Mouse (Mus musculus) embryo, embryonic 9.5 days (tissue): ENCODE data around the gene Il27ra.
A peak's percentile ranks its signal among the peaks of the same experiment; 100 is the strongest.
"Not testable (repeated sequence)": the region's sequence is repeated elsewhere in the genome, so short reads cannot be mapped to it uniquely, and the experiment has no call there.

ENCODE experiments used
- DNase-seq: peaks from one replicate; pipeline ENCODE4 v3.0.0-alpha.2; 2017; ENCODE audit errors: extremely low spot score

Gene Il27ra

DNA sequence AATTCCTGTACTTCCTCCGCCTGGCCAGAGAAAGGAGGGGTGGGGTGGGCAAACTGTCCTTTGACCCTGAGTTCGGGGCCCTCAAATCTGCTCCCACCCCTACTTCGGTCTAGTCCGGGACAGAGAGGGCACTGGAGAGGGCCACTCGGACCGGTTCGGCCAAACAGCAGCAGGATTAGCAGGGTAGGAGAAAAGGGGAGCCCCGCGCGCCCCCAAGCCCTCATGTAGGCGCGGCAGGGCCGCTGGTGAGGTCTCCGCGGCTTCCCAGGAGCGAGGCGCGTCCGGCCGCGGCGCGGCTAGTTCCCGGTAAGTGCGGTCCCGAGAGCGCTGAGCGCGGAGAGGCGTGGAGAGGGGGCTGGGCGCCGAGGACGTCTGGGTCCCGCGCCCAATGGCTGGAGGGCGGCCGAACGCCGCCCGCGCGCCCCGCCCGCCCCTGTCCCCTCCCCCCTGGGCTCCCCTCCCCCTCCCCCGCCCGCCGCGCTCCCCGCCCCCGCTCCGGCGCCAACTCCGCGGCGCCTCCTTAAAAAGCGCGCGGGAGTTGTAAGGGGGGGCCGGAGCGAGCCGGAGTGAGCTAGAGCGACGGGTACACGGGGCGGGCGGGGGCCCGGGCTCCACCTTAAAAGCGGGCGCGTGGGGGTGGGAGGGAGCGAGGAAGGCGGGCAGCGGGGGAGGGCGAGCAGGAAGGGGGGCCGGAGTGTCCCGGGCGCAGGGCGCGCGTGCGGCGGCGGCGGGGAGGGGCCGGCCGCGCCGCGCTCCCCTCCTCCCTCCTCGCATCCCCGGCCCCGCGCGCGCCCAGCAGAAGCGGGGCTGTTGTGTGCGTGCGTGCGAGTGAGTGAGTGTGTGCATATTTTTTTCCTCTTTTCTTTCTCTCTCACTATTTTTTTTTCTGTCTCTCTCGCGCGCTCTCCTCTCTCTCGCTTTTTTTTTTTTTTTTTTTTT lies 45.6 kb downstream of the Il27ra start:
- DNase-seq, result peak; percentile 90

- DNase-seq, result no peak
Measured at GRCm38 (mm10) chr8:83995973-83996372, 46.4 kb downstream of the Il27ra start.

DNA sequence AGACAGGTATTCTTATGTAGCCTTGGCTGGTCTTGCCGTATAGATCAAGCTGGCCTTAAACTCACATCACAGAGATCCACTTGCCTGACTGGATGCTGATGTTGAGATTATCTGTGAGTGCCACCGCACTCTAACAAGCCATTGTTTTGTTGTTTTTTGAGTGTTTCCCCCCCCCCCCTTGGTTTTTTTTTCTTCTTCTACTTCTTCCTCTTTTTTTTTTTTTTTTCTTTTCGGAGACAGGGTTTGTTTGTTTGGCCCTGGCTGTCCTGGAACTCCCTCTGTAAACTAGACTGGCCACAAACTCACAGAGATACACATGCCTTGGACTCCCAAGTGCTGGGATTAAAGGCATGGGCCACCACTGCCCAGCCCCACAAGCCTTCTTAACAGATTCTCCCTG lies 48.4 kb downstream of the Il27ra start:
- no peak for DNase-seq

DNA sequence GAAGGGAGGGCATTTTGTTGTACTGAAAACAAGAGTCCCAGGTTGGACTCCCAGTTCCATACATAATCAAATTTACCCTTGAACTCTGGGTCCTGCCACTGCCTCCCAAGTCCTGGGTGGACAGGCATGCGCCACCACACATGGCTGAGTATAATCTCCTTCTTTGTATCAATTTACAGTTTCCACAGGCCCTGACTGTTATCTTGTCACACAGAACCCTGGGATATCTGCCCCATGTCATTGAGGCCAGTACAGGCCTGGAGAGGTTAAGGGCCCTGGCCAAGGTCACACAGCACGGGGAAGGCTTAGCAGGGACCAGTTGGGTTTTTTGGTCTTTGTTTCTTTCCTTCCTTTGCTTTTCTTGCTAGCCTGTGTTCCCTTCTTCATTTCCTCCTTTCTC lies 49.9 kb downstream of the Il27ra start:
- DNase-seq, result no peak

DNA sequence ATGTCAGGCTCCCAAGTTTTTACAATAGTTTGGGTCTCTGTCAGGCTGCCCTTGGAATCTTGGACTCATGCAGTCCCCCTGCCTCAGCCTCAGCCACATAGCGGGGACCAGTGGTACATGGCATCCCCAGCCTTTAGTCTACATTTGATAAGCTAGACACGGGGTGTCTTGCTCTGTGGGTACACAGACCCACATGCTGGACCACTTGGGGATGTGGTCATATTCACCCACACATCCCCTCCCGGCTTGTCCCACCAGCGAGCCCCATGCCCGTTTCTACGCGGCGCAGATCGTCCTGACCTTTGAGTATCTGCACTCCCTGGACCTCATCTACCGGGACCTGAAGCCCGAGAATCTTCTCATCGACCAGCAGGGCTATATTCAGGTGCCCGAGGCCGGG lies 52.2 kb downstream of the Il27ra start:
- no peak for DNase-seq

DNA sequence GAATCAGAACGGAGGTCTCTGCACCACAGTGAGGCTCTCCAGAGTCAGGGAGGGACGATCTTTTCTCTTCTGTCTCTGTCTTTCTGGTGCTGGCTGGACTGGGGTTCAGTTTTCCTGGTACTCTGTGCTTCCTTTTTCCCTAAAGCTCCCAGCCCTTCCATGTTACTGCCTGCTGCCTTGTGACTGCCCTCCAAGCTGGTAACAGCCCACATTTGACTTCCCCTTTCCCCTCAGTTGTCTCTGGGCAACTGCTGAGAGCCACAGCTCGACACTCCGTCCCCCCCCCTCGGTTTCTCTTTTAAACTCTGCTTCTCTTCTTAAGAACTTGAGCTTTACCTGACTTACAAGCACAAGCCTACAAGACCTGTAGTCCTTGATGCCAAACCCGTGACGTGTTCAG lies 53.1 kb downstream of the Il27ra start:
- DNase-seq, result no peak

DNA sequence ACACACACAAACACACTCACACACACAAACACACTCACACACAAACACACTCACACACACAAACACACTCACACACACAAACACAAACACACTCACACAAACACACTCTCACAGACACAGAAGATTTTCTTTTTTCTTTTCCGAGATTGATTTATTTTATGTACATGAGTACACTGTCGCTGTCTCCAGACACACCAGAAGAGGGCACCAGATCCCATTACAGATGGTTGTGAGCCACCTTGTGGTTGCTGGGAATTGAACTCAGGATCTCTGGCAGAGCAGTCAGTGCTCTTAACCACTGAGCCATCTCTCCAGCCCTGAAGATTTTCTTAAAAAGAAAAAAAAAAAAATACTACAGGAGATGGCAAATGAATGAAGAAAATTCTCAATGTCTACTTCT lies 59.2 kb downstream of the Il27ra start:
- DNase-seq, result not testable (repeated sequence)

DNA sequence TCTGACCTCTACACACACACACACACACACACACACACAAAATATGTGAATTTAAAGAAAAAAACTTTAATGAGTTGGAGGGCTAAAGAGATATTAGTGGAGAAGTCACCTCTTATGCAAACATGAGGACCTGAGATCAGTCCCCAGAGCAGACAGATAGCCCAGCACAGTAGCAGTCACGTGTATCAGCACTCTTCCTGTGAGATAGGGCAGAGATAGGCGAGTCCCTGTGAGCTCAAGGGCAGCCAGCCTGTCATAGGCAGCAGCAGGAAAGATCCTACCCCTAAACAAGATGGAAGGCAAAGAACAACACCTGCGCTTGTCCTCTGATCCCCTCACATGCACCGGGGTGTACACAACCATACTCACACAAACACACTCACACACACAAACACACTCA lies 59.9 kb downstream of the Il27ra start:
- DNase-seq, result no peak

GRCm38 (mm10) chr8:83981533-83981932 lies 60.9 kb downstream of the Il27ra start:
- DNase-seq, result no peak

DNA sequence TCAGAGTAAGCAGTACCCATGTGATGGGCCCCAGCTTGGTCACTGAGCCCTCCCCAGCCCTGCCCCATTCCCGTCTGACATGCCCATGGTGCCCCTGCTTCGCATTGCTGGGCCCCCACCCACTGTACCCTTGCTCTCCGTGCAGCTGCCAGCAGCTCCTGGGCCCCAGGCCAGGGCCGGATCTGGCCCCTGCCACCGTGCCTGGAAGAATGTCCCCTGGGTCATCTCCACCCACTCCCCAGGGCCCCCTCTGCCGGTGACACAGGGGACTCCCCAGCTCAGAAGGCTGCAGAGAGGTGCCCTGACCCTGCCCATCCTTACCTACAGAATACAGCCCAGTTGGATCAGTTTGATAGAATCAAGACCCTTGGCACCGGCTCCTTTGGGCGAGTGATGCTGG lies 61.5 kb downstream of the Il27ra start:
- DNase-seq, result no peak
